Mouse (Mus musculus) c-Kit-positive CD71-positive TER-119-negative erythroid progenitor cells, embryonic 14.5 days (primary cell): Measurements from ENCODE around the gene Hs3st6.

Experiments
- DNase-seq: peaks from one replicate; pipeline ENCODE4 v3.0.0-alpha.2; 2013; ENCODE audit warnings: low read depth

The Hs3st6 gene

GRCm38 (mm10) chr17:24728184-24728583 is 24.6 kb upstream of the Hs3st6 start:
- no peak for DNase-seq

GRCm38 (mm10) chr17:24729067-24729466 is 23.7 kb upstream of the Hs3st6 start:
- DNase-seq: no peak

- no peak for DNase-seq
Measured at GRCm38 (mm10) chr17:24730787-24731186, 22.0 kb upstream of the Hs3st6 start.

GRCm38 (mm10) chr17:24732233-24732935 is 20.4 kb upstream of the Hs3st6 start:
- no peak for DNase-seq

GRCm38 (mm10) chr17:24733434-24734050 is 19.2 kb upstream of the Hs3st6 start:
- DNase-seq: no peak

- no peak for DNase-seq
Measured at GRCm38 (mm10) chr17:24734513-24734912, 18.3 kb upstream of the Hs3st6 start.

- DNase-seq: no peak
Measured at GRCm38 (mm10) chr17:24735446-24735845, 17.3 kb upstream of the Hs3st6 start.

DNA sequence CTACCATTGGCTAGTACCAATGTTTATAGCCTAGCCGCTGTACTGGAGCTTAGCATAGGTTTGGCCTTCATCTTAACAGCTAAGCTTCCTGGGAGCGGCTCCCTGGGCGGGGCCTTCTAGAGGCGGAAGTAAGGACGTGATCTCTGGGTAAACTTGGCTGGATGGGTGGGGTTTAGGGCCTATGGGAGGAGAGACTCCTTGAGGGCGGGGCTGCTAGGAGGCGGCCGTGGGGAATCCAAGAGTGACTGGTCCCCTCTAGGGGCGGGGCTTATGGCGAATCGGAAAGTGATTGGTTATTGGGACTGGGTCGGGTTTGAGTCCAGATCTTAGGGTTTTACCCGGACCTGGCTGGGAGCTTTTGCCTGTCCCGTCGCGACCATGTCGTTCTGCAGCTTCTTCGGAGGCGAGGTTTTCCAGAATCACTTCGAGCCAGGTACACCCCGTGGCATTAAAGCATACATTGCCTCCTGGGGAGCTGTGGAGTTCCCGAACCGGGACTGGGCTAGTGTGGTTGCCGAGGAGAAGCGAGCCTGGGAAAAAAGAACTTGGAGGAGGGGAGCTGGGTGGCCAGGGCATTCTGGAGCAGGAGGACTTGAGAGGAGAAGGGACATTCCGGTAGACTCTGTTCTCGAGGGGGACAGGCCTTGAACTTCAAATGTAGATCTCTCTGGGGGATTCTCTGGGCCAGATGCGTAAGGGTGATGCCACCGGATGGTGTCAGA is 16.3 kb upstream of the Hs3st6 start, which contains the start of gene Msrb1:
Msrb1 (plus strand) TSS at position 313 of the 722 bp plus-strand sequence.
- DNase-seq: peak; percentile 100

DNA sequence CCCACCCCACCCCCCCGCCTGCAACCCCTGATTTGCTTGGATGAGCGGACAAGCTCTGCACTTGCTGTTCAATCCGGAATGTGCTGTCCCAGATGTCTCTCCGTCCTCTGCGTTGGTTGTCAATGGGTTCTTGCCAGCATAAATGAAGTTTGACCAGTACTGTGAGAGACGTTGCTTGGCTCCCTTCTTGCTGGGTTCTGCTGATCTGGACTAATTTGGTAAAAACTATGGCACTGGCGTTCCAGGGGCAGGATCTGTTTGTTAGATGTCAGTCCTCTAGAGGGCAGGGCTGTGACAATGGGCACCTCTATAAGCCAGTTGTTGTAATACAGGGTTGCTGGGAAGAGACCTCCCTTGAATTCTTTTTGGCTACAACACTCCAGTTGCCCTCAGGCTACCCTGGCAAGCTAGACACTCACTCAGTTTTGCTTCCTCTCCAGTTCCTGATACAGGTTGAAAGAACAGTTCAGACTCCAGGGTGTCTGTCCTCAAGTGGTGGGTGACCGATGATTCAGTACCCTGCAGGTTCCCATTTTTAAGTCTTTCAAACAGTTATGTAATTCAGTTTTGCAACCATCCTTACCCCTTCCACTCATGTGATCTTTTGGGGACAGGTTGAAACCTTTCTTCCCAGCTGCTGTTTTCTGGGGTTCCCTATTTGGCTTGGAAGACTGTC is 15.5 kb upstream of the Hs3st6 start:
- no peak for DNase-seq

DNA sequence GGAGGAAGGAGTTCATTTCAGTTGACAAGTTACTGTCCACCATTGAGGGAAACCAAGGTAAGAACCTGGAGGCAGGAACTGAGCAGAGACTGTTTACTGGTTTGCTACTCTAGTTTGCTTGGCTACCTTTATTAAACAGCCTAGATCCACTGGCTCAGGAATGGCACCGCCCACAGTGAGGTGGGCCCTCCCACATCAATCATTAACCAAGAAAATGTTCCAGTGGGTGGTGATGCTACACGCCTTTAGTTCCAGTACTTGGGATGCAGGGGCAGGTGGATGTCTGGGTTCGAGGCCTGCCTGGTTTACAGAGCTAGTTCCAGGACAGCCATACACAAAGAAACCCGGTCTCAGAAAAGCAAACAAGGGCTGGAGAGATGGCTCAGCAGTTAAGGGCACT is 14.6 kb upstream of the Hs3st6 start:
- DNase-seq: no peak

GRCm38 (mm10) chr17:24739926-24740325 is 12.9 kb upstream of the Hs3st6 start:
- DNase-seq: no peak

GRCm38 (mm10) chr17:24742307-24742706 is 10.5 kb upstream of the Hs3st6 start:
- no peak for DNase-seq

- no peak for DNase-seq
Measured at GRCm38 (mm10) chr17:24743896-24744295, 8.9 kb upstream of the Hs3st6 start.

- DNase-seq: no peak
Measured at GRCm38 (mm10) chr17:24744381-24744780, 8.4 kb upstream of the Hs3st6 start.

DNA sequence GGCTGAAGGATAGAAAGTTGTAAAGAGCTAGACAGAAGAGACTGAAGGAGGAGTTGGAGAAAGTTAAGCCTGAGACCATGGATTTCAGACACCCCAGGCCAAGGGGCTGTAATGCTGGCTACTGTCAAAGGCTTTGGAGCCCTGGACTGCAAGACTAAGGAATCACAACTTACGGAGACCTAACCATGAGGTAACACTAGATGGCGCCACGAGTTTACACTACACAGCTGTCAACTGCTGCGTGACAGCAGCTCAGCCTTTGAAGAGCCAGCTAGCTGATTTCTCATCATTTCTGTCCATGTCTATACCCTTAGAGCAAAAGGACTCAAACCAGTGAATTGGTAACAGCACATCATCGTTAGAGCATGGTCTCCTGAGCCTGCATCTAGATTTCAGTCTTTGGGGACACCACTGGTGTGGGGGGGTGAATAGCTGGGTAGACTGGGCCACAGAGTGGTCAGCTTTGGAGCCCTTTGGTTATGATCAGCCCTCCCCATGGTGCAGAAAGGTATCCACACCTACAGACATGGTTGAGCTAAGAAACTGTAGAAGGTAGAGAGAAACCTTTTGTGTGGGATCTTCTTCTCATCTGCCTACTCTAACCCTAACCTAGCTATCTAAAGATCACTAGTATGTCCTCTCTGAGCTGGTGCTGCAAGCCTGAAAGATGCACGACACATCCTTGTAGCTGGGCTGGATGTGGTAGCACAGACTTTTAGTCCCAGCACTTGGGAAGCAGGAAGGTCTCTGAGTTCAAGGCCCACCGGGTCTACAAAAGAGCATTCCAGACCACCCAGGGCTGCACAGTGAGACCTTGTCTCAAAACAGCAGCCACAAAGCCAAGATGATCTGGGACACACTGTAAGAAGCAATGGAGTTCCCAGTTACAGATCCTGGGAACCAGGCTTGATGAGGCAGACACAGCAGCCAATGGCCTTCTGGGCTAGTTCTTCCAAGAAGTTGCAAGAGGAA is 7.0 kb upstream of the Hs3st6 start:
- peak; percentile 77 for DNase-seq

GRCm38 (mm10) chr17:24746986-24747385 is 5.8 kb upstream of the Hs3st6 start:
- no peak for DNase-seq

DNA sequence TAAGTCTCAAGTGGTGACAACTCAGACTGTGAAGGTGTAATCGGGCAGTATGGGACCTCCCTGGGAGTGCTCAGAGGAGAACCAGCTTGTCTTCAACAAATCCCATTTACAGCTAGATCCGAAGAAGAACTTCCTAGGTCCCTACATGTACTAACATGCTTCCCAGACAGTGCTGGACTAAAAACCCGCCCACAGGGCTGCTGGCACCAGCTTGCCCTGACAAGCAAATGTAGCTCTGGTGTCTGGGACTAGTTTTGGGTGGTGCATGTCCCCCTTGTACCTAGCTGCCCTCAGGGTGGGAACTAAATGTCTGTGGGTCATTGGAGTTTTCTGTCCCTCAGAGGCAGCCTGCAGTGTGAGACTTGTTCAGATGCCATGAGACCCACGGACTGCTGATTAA is 1.3 kb upstream of the Hs3st6 start:
- no peak for DNase-seq

GRCm38 (mm10) chr17:24757394-24757793 is 4.6 kb downstream of the Hs3st6 start:
- DNase-seq: no peak

- DNase-seq: no peak
Measured at GRCm38 (mm10) chr17:24761121-24761520, 8.3 kb downstream of the Hs3st6 start.

DNA sequence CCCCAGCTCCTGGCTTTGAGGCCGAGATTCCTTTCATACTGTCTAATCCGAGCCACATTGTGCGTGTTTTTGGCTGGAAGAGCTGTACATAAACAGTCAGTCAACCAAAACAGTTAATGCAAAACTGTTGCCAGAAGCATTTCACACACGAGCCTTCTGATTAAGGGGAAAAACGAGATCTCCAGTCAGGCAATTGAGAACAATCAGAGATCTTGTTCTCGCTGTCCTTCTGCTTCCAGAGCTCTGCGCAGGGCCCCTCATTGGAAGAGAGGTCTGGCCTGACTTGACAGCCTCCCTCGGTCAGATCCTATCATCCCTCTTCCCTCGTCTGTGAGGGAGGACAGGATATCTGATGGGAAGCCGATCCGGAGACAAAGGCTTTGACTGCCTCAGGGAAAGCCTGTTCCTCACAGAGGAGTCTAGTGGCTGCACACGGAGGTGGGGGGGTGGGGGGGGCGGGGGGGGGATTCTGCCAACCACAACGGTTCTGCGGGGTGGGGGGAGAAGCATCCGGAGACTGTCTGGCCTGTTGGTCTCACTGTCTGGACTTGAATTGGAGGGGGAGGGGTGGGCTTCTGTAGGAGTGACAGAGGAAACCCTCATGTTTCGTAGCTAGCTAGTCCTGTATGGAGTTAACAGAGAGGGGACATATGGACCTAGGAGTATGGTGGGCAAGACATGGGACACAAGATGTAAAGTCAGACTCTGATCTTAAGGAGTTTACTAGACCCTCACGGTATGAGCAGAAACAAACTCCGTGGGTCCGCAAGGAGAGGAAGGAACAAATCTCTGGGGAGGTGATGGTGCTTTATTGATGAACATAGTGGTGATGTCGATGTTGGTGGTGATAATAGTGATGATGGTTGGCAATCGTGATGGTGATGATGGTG is 12.5 kb downstream of the Hs3st6 start:
- DNase-seq: no peak
